Mouse (Mus musculus) midbrain, embryonic 12.5 days (tissue): ENCODE measurements around the gene Krt1. TPM values are rescaled to one million over a fixed set of nuclear protein-coding genes. Genes with fewer than 3 reads are reported as not detected.

Experiments
- ATAC-seq: fragments of 200-750 bp; cut with Nextera tagmentation; 2 replicates; pipeline ENCODE4 v1.8.0; 2017; ENCODE audit warnings: low read depth, moderate TSS enrichment, moderate library complexity; ENCODE audit not compliant: low FRiP score
- H3K27ac ChIP-seq: fragments of 300-500 bp; sonication (generic); replicated peaks from 2 replicates; pipeline ENCODE4 v1.5.1; 2016; ENCODE audit warnings: mild to moderate bottlenecking
- H3K27me3 ChIP-seq: fragments of 300-500 bp; sonication (generic); 2 replicates; pipeline ENCODE4 v1.6.1; 2016; ENCODE audit warnings: mild to moderate bottlenecking
- H3K36me3 ChIP-seq: fragments of 300-500 bp; sonication (generic); 2 replicates; pipeline ENCODE4 v1.6.1; 2016
- H3K4me1 ChIP-seq: fragments of 300-500 bp; sonication (generic); 2 replicates; pipeline ENCODE4 v1.6.1; 2016
- H3K4me2 ChIP-seq: fragments of 300-500 bp; sonication (generic); replicated peaks from 2 replicates; pipeline ENCODE4 v1.6.1; 2016; ENCODE audit warnings: mild to moderate bottlenecking, moderate library complexity
- H3K4me3 ChIP-seq: fragments of 300-500 bp; sonication (generic); 2 replicates; pipeline ENCODE4 v1.5.1; 2016; ENCODE audit warnings: mild to moderate bottlenecking
- H3K9ac ChIP-seq: fragments of 300-500 bp; sonication (generic); replicated peaks from 2 replicates; pipeline ENCODE4 v1.6.1; 2016; ENCODE audit warnings: mild to moderate bottlenecking, moderate library complexity
- H3K9me3 ChIP-seq: fragments of 300-500 bp; sonication (generic); 2 replicates; pipeline ENCODE4 v1.6.1; 2016; ENCODE audit warnings: mild to moderate bottlenecking
- WGBS: fragments of 180-500 bp; shearing (Covaris S2); methylation state at CpG from one replicate; pipeline ENCODE4 v1.1.7; 2016; 5-methylcytosine and 5-hydroxymethylcytosine counted together
- polyA plus RNA-seq: library from polyadenylated mRNA; unstranded; fragments of >200 nt; fragmentation: Nextera tagmentation; extraction: Ambion mirVana; gene quantifications from 2 replicates; pipeline ENCODE4 v1.2.1, GENCODE M21; 2016

Gene Krt1
- 2.3 and 4.6 TPM in 2 replicates for polyA plus RNA-seq

- Histone ChIP-seq H3K4me1 (peaks cover 15% of the 10 kb centered on the region), H3K36me3 (no peaks in the 10 kb centered on the region), H3K27me3 (peaks cover 34% of the 10 kb centered on the region; the same call in 1 of the 2 replicates), H3K4me2 (no peak within 1 kb of the TSS), H3K9me3 (no peaks in the 10 kb centered on the region), H3K27ac (no peak within 1 kb of the TSS), H3K4me3 (no peak within 1 kb of the TSS), H3K9ac (no peak within 1 kb of the TSS)
- WGBS = 89% methylated on average over 6 of the region's 6 CpGs
- no peak for ATAC-seq
Observed at GRCm38 (mm10) chr15:101850694-101851093, at the start of gene Krt1. Krt1 (minus strand) TSS chr15:101850794.

DNA sequence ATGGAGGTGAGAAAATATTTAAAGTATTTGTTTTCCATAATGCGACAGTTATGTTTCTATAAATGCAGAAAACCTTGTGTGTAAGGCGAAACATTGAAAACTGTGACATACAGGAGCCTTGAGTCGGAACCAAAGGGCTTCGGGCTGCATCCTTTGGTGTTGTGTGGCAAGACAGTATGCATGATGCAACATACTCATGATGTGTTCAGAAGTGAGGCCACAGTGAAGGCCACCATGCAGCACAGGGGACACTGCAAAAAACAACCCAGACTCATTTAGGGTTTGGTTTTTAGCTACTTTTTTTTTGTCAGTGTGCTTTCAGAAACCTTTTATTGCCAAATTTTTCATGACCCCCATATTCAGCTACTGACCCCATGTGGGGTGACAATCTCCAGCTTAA, 44.6 kb upstream of the Krt1 start:
- Histone ChIP-seq H3K27me3 (no peaks in the 10 kb centered on the region), H3K36me3 (no peaks in the 10 kb centered on the region)
- 95% methylated on average over 4 of the region's 4 CpGs for WGBS

GRCm38 (mm10) chr15:101892820-101893219, 42.2 kb upstream of the Krt1 start, which contains the start of gene Krt76:
Krt76 (minus strand) TSS chr15:101892920.
- no peaks in the 10 kb centered on the region for H3K9me3 ChIP-seq
- H3K27ac ChIP-seq = no peak within 1 kb of the TSS
- no peaks in the 10 kb centered on the region for H3K36me3 ChIP-seq
- no peak within 1 kb of the TSS for H3K4me2 ChIP-seq
- H3K9ac ChIP-seq = no peak within 1 kb of the TSS
- no peaks in the 10 kb centered on the region for H3K27me3 ChIP-seq
- WGBS = 51% methylated on average over 4 of the region's 4 CpGs
- no peak for ATAC-seq
- no peaks in the 10 kb centered on the region for H3K4me1 ChIP-seq
- no peak within 1 kb of the TSS for H3K4me3 ChIP-seq

More for the DNA sequence above, 44.6 kb upstream of the Krt1 start:
- H3K27ac ChIP-seq = no peak overlapping the region
- ATAC-seq = no peak
- no peaks in the 10 kb centered on the region for H3K9me3 ChIP-seq
- H3K4me3 ChIP-seq = no peak overlapping the region
- H3K4me2 ChIP-seq = no peak overlapping the region
- no peaks in the 10 kb centered on the region for H3K4me1 ChIP-seq
- H3K9ac ChIP-seq = no peak overlapping the region

DNA sequence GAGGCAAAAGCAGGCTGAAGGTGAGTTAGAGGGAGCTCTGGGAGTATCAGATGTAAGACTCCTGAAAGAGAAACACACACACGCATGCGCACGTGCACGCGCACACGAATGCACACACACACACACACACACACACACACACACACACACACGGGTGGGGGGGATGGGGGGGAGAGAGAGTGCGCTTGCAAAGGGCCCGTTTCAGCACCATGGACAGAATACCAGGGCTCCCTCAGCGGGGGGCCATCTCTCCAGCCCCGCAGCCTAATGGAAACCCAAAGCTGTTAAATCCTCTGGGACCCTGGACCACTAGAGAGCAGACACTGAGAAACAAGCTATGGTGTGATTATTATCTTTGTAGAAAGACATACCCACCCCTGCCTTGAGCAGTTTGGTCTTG, 29.2 kb upstream of the Krt1 start:
- H3K4me3 ChIP-seq = no peak overlapping the region
- H3K36me3 ChIP-seq = no peaks in the 10 kb centered on the region
- H3K9me3 ChIP-seq = no peaks in the 10 kb centered on the region
- no peaks in the 10 kb centered on the region for H3K4me1 ChIP-seq
- H3K27me3 ChIP-seq = 0 out of 2 replicates have a peak, but pooled peaks cover under 1% of the 10 kb centered on the region
- no peak overlapping the region for H3K4me2 ChIP-seq
- ATAC-seq = no peak
- no peak overlapping the region for H3K27ac ChIP-seq
- H3K9ac ChIP-seq = no peak overlapping the region
- 22% methylated on average over 7 of the region's 11 CpGs for WGBS

- no peaks in the 10 kb centered on the region for H3K9me3 ChIP-seq
- 70% methylated on average over 2 of the region's 2 CpGs for WGBS
- H3K27ac ChIP-seq = no peak overlapping the region
- no peak overlapping the region for H3K4me2 ChIP-seq
- H3K36me3 ChIP-seq = no peaks in the 10 kb centered on the region
- H3K4me3 ChIP-seq = no peak overlapping the region
- H3K9ac ChIP-seq = no peak overlapping the region
- no peaks in the 10 kb centered on the region for H3K27me3 ChIP-seq
- ATAC-seq = no peak
- no peaks in the 10 kb centered on the region for H3K4me1 ChIP-seq
Observed at GRCm38 (mm10) chr15:101878041-101878440, 27.4 kb upstream of the Krt1 start.

DNA sequence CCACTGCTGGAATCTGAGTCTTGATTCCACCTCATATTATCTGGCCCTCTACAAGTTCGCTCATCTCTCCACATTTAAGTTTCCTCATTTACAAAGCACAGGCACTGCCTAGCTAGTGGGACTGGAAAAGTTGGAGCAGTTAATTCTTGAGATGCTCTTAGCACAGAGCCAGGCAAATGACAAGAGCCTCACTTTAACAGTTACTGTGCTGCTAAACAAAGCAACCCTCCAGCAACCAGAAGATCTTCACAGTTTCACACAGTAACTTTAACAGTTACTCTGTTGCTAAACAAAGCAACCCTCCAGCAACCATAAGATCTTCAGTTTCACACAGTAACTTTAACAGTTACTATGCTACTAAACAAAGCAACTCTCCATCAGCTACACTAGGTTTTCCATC, 23.8 kb upstream of the Krt1 start:
- Histone ChIP-seq H3K27me3 (no peaks in the 10 kb centered on the region), H3K4me3 (no peak overlapping the region), H3K4me2 (no peak overlapping the region), H3K27ac (no peak overlapping the region), H3K9me3 (no peaks in the 10 kb centered on the region), H3K36me3 (no peaks in the 10 kb centered on the region), H3K9ac (no peak overlapping the region), H3K4me1 (0 out of 2 replicates have a peak, but pooled peaks cover 3% of the 10 kb centered on the region)
- WGBS = 89% methylated on average over 1 of the region's 1 CpGs
- no peak for ATAC-seq

DNA sequence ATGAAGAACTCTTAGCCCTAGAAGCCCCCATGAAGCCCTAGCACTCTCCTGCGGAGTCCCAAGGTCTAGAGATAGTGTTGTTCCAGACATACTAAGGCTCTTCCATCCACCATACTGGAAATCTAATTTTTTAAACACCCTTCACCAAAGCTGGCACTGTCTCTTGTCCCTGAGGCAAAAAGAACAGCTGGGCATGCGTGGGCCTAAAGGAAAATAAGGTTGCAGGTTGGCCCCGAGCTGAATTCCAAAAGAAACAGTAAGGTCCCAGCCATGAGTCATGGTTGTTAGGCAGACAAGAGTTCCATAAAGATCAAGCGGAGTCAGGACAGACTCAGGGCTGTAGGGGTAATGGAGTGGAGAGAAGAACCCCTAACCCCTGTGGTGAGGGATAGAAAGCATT, 22.6 kb upstream of the Krt1 start:
- 0 out of 2 replicates have a peak, but pooled peaks cover 4% of the 10 kb centered on the region for H3K4me1 ChIP-seq
- no peak for ATAC-seq
- H3K9ac ChIP-seq = no peak overlapping the region
- H3K4me2 ChIP-seq = no peak overlapping the region
- H3K9me3 ChIP-seq = no peaks in the 10 kb centered on the region
- H3K4me3 ChIP-seq = no peak overlapping the region
- no peaks in the 10 kb centered on the region for H3K27me3 ChIP-seq
- no peaks in the 10 kb centered on the region for H3K36me3 ChIP-seq
- no peak overlapping the region for H3K27ac ChIP-seq
- 59% methylated on average over 4 of the region's 4 CpGs for WGBS

DNA sequence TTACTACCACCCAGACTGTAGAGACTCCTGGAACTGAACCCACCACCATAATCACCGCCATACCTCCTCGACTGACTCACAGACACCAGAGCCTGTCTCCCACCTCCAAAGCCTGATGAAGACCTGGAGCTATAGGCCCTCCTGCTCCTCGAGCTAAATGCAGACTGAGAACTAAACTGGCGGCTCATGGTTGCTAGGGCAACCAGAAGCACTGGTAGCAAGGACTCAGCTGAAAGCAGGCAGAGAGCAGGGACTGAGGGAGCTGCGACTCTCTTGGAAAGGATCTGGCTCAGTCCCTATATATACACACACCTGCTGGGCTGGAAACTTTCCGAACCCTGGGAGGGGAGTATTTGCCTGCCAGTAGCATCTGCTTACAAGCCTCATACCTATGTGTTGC, 18.8 kb upstream of the Krt1 start, which contains the start of gene Krt77:
Gene Krt77, minus strand, starts transcription at position 275 of the 400 bp plus-strand sequence.
- H3K36me3 ChIP-seq = no peaks in the 10 kb centered on the region
- 0 out of 2 replicates have a peak, but pooled peaks cover 4% of the 10 kb centered on the region for H3K4me1 ChIP-seq
- WGBS = 35% methylated on average over 6 of the region's 6 CpGs
- H3K9ac ChIP-seq = no peak within 1 kb of the TSS
- no peak within 1 kb of the TSS for H3K4me2 ChIP-seq
- no peaks in the 10 kb centered on the region for H3K27me3 ChIP-seq
- H3K4me3 ChIP-seq = no peak within 1 kb of the TSS
- H3K9me3 ChIP-seq = no peaks in the 10 kb centered on the region
- no peak for ATAC-seq
- H3K27ac ChIP-seq = no peak within 1 kb of the TSS

GRCm38 (mm10) chr15:101866754-101867153, 16.2 kb upstream of the Krt1 start:
- no peak for ATAC-seq
- 87% methylated on average over 7 of the region's 7 CpGs for WGBS

GRCm38 (mm10) chr15:101860421-101861130, 10.0 kb upstream of the Krt1 start:
- Histone ChIP-seq H3K4me3 (peak overlapping the region; percentile 47; the same call in 1 of the 2 replicates), H3K4me1 (peaks cover 17% of the 10 kb centered on the region; the same call in 1 of the 2 replicates), H3K27me3 (peaks cover 50% of the 10 kb centered on the region), H3K9ac (peak overlapping the region; percentile 40; the same call in 1 of the 2 replicates), H3K4me2 (peak overlapping the region; percentile 75), H3K36me3 (no peaks in the 10 kb centered on the region), H3K9me3 (no peaks in the 10 kb centered on the region), H3K27ac (no peak overlapping the region)
- WGBS = 57% methylated on average over 13 of the region's 13 CpGs
- no peak for ATAC-seq

More at GRCm38 (mm10) chr15:101866754-101867153, 16.2 kb upstream of the Krt1 start:
- Histone ChIP-seq H3K4me3 (no peak overlapping the region), H3K4me1 (0 out of 2 replicates have a peak, but pooled peaks cover 4% of the 10 kb centered on the region), H3K27me3 (peaks cover 9% of the 10 kb centered on the region; the same call in 1 of the 2 replicates), H3K36me3 (no peaks in the 10 kb centered on the region), H3K9me3 (no peaks in the 10 kb centered on the region), H3K27ac (no peak overlapping the region), H3K4me2 (no peak overlapping the region), H3K9ac (no peak overlapping the region)

- WGBS = 1% methylated on average over 32 of the region's 33 CpGs
- Histone ChIP-seq H3K9ac (peak overlapping the region; percentile 40), H3K9me3 (no peaks in the 10 kb centered on the region), H3K27ac (no peak overlapping the region), H3K36me3 (no peaks in the 10 kb centered on the region), H3K4me2 (peak overlapping the region; percentile 75), H3K4me3 (peak overlapping the region; percentile 47), H3K4me1 (peaks cover 17% of the 10 kb centered on the region; the same call in 1 of the 2 replicates), H3K27me3 (peaks cover 54% of the 10 kb centered on the region)
- peak; percentile 27; the same call in 1 of the 2 replicates for ATAC-seq
Observed at GRCm38 (mm10) chr15:101859735-101860170, 9.2 kb upstream of the Krt1 start.

GRCm38 (mm10) chr15:101858673-101859425, 8.3 kb upstream of the Krt1 start:
- peaks cover 23% of the 10 kb centered on the region; the same call in 1 of the 2 replicates for H3K4me1 ChIP-seq
- no peaks in the 10 kb centered on the region for H3K9me3 ChIP-seq
- H3K4me2 ChIP-seq = peak overlapping the region; percentile 75
- no peak for ATAC-seq
- no peak overlapping the region for H3K4me3 ChIP-seq
- H3K9ac ChIP-seq = no peak overlapping the region
- H3K36me3 ChIP-seq = no peaks in the 10 kb centered on the region
- no peak overlapping the region for H3K27ac ChIP-seq
- WGBS = 7% methylated on average over 11 of the region's 11 CpGs
- H3K27me3 ChIP-seq = peaks cover 54% of the 10 kb centered on the region
